Mouse (Mus musculus) macrophage (primary cell): ENCODE results near the gene Tmem45a. TPM values are rescaled to one million over a fixed set of nuclear protein-coding genes. Genes with fewer than 3 reads are reported as not detected.

Experiments
- polyA plus RNA-seq: library from polyadenylated mRNA; stranded (reverse); fragments of 250-400 nt; gene quantifications from 3 replicates; pipeline ENCODE4 v1.2.4, GENCODE M21; 2018; ENCODE audit warnings: inconsistent platforms

Tmem45a gene
- polyA plus RNA-seq, 1 experiment from 2014 or later, result not detected

Other genes starting within 250 kb of the Tmem45a start
- 68.5 to 106 TPM (median 77.5 TPM) in 3 replicates for gene Tfg, start 168.7 kb downstream of the Tmem45a start, polyA plus RNA-seq
- gene Adgrg7, start 90.3 kb downstream of the Tmem45a start, polyA plus RNA-seq, result 0.07 to 0.29 TPM in 2 of 3 replicates, not detected in the other
- gene Lnp1, start 41.9 kb upstream of the Tmem45a start, polyA plus RNA-seq, result not detected in 3 replicates
- not detected in 3 replicates for gene Tmem45a2, start 185.2 kb upstream of the Tmem45a start, polyA plus RNA-seq
- 21.9 to 39.8 TPM (median 26.6 TPM) in 3 replicates for gene Tomm70a, start 235.5 kb upstream of the Tmem45a start, polyA plus RNA-seq